Mouse (Mus musculus) T-helper 17 cell (primary cell): ENCODE measurements around the gene Mnd1.

ENCODE experiments used
- in situ Hi-C, 2 experiments: fragments of 300-600 bp; cut with MboI, MseI; formaldehyde crosslinking; loops; 1 replicate in 1 of 2; 2 replicates in 1 of 2; pipeline ENCODE4 v1.15.1; 2025; ENCODE audit warnings: high pct_unique_total_duplicates in 2 of 2

The Mnd1 gene

GRCm38 (mm10) chr3:84059261-84059660 is 96.3 kb downstream of the Mnd1 start:
- in situ Hi-C loops = loop anchor here in 1 of 2 experiments (25.0 kb wide), 1 partner anchor 778 kb away; no protein-coding TSS in a partner anchor

DNA sequence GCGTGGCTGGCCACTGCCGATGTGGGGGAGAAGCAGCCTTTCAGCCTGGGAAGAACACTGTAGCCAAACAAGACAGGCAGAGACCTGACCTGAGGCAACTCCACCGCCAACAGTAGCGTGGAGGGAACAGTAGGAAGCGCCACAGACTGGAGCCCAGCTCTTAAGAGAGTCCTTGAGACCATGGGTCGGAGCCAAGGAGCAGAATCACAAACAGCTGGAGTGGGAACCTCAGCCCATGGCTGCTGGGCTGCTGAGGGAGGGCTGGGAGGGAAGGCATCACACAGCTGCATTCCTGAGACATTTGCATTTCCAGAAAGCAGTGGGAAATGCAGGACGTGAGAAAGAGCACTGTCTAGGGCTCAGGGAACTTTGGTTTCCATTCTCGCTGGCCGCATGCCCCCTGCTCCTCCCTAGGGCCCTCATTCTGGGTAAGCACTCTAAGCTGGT is 106.8 kb downstream of the Mnd1 start:
- in situ Hi-C loops = loop anchor here in 1 of 2 experiments (10.0 kb wide), 1 partner anchor 1964 kb away; no protein-coding TSS in a partner anchor

DNA sequence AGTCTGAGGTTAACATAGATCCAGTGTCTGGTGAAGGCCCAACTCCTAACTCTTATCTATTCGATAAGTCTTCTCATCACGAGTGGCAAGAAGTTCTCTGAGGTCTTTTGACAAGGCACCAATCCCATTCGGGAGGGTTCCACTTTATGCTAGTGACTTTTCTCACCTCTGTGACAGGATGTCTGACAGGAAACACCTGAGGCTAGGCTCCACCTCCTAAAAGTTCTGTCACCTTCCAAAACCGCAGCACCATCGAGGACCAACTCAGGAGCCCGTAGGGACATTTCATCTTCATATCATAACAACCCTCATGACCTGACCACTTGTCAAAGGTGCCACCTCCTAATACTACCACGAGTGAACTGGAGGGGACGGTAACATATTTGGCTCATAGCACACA is 109.4 kb downstream of the Mnd1 start:
- in situ Hi-C loops = loop anchor here in 1 of 2 experiments (10.0 kb wide), 1 partner anchor 1961 kb away; no protein-coding TSS in a partner anchor

GRCm38 (mm10) chr3:84041739-84042138 is 113.8 kb downstream of the Mnd1 start:
- in situ Hi-C loops = loop anchor here in 1 of 2 experiments (10.0 kb wide), 1 partner anchor 1957 kb away; no protein-coding TSS in a partner anchor

DNA sequence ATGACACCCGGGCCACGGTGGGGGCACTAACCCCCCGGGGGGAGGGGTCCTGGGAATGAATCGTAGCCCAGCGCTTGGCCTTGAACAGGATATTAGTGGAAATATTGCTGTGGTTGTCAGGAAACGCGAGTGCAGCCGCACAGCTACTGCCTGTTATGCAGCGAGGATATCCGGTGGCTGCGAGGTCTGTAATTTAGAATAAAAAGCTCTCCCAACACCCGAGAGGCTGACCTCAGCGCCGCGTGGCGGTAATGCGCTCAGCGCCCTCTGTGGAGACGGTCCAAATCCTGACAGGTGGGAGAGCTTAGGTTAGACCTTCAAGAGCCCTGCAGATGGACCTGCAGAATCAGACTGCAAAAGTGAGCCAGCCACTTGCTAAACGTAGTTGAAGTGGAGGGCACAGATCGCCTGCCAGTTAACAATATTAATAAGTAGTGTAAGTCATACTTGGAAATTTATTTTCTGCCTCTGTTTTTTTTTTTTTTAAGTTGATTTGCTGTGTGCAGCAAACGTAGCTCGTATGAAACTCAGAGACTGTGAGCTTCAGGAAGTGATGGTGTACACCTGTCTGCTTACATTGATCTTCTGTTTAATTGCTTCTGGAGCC is 115.0 kb downstream of the Mnd1 start:
- in situ Hi-C loops = loop anchor here in 1 of 2 experiments (10.0 kb wide), 1 partner anchor 1956 kb away; no protein-coding TSS in a partner anchor

DNA sequence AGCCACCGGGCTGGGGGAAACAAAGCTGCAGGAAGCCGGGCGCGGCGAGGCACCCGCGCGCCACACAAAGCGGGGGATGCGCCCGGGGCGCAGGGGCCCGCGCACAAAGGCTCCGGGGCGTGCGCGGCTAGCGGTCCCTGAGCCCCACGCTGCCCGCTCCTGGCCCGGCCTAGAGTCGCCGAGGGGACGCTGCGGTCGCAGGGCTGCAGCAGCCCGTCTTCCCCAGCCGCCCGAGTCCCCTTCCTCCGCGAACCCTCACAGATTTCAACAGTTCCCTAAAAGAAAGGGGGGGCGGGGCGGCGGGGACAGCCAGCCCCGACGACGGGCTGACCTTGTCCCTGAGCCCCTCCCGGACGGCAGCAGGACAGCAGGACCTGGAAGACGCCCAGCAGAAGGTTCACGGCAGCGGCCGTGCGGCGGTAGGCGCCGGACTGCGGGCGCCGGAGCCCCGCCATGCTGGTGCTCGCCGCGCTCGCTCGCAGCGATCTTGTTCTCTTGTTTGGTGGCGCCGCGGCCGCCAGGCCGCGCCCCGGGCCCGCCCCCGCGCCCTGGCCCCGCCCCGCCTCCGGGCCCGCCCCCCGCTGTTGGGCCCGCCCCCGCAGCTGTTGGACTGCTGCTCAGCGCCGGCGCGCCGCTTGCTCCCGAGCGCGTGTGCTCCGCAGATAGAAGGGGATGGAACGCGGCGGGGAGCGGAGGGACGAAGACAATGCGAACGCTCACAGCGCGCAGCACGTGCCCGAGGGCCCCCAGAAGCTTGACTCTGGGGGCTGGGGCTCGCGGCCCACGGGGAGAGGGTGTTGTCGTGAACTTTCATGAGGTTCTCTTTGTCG is 115.7 kb downstream of the Mnd1 start, which contains the start of gene Tmem131l:
TSS of gene Tmem131l (minus strand) at position 530 of the 830 bp plus-strand sequence.
- in situ Hi-C loops = loop anchor here in 1 of 2 experiments (10.0 kb wide), 1 partner anchor 1955 kb away; no protein-coding TSS in a partner anchor

GRCm38 (mm10) chr3:84038981-84039645 is 116.5 kb downstream of the Mnd1 start:
- in situ Hi-C loops = no loop called here

DNA sequence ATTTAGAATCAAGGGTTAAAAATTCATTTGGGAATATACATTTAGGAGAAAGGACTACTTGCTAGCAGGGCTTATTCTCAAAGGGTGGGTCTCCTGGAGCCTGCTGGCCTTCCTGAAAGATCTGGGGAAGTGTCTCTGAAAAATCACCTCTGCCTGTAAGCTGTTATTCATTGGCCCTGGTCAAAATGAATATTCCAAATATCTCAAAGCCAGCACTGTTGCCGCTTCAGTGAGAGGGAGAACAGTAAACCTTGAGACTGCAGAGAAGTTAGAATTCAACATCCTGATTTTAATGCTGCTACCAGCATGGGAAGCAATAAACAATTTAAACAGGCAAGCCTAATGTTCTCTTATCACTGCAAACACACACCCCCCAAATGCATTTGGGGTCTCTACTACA is 117.5 kb downstream of the Mnd1 start:
- in situ Hi-C loops = no loop called here
